Mouse (Mus musculus) neural tube, embryonic 11.5 days (tissue): Measurements from ENCODE around the gene Stx1a. TPM values are rescaled to one million over a fixed set of nuclear protein-coding genes. Genes with fewer than 3 reads are reported as not detected.

Experiments used
- ATAC-seq: fragments of 200-750 bp; cut with Nextera tagmentation; 2 replicates; pipeline ENCODE4 v1.8.0; 2017; ENCODE audit warnings: moderate number of reproducible peaks, mild to moderate bottlenecking, moderate TSS enrichment, moderate library complexity; ENCODE audit not compliant: insufficient read depth, low FRiP score, low TSS enrichment
- DNase-seq: peaks from one replicate; pipeline ENCODE4 v3.0.0-alpha.2; 2015; ENCODE audit warnings: low spot score
- H3K27ac ChIP-seq: fragments of 300-500 bp; sonication (generic); 2 replicates; pipeline ENCODE4 v1.5.1; 2014; ENCODE audit warnings: low read depth, mild to moderate bottlenecking, low read length
- H3K27me3 ChIP-seq: fragments of 300-500 bp; sonication (generic); 2 replicates; pipeline ENCODE4 v1.6.1; 2014; ENCODE audit warnings: mild to moderate bottlenecking, low read length, mixed read lengths; ENCODE audit not compliant: control insufficient read depth, insufficient read depth
- H3K36me3 ChIP-seq: fragments of 300-500 bp; sonication (generic); 2 replicates; pipeline ENCODE4 v1.6.1; 2014; ENCODE audit warnings: mild to moderate bottlenecking, low read length, moderate library complexity, mixed read lengths; ENCODE audit not compliant: control insufficient read depth, insufficient read depth
- H3K4me1 ChIP-seq: fragments of 300-500 bp; sonication (generic); 2 replicates; pipeline ENCODE4 v1.6.1; 2014; ENCODE audit warnings: low read length, mixed read lengths; ENCODE audit not compliant: control insufficient read depth, insufficient read depth
- H3K4me2 ChIP-seq: fragments of 300-500 bp; sonication (generic); 2 replicates; pipeline ENCODE4 v1.6.1; 2014; ENCODE audit warnings: low read depth, mild to moderate bottlenecking, moderate library complexity
- H3K4me3 ChIP-seq: fragments of 300-500 bp; sonication (generic); 2 replicates; pipeline ENCODE4 v1.5.1; 2014; ENCODE audit warnings: low read depth, low read length
- H3K9ac ChIP-seq: fragments of 300-500 bp; sonication (generic); 2 replicates; pipeline ENCODE4 v1.6.1; 2014; ENCODE audit warnings: mild to moderate bottlenecking, low read length
- H3K9me3 ChIP-seq: fragments of 300-500 bp; sonication (generic); 2 replicates; pipeline ENCODE4 v1.6.1; 2016; ENCODE audit warnings: low read length; ENCODE audit not compliant: control insufficient read depth
- WGBS: fragments of 180-500 bp; shearing (Covaris S2); extraction: QIAGEN DNeasy Blood & Tissue Kit; methylation state at CpG from one replicate; pipeline ENCODE4 v1.1.7; 2014; 5-methylcytosine and 5-hydroxymethylcytosine counted together
- polyA plus RNA-seq: library from polyadenylated mRNA; unstranded; fragments of >200 nt; fragmentation: Nextera tagmentation; extraction: Ambion mirVana; gene quantifications from 2 replicates; pipeline ENCODE4 v1.2.1, GENCODE M21; 2014

Stx1a gene
- polyA plus RNA-seq, 1 experiment from 2014 or later: 36.6 TPM

DNA sequence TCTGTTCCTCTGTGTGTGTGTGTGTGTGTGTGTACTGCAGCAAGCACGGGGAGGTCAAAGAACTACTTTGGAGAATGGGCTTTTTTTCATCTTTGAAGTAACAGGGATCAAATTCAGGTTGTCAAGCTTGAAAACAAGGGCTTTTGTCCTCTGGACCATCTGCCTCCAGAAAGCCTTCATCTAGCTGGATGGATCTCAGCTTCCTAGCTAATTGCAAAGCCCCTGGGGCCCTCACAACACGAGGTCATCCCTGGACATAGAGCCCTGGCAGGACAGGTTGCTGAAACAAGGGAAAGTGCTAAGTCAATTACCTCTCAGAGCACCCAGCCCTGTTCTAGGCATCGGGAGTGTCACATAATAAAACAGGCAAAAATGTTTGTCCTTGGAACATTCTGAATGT lies 39.5 kb upstream of the Stx1a start:
- Histone ChIP-seq H3K4me2 (no peak overlapping the region), H3K9me3 (no peaks in the 10 kb centered on the region), H3K27ac (no peak overlapping the region), H3K9ac (no peak overlapping the region), H3K4me3 (no peak overlapping the region), H3K36me3 (no peaks in the 10 kb centered on the region), H3K4me1 (no peaks in the 10 kb centered on the region), H3K27me3 (peaks cover 35% of the 10 kb centered on the region)
- DNase-seq (no peak), ATAC-seq (no peak)
- 10% methylated on average over 3 of the region's 3 CpGs for WGBS

DNA sequence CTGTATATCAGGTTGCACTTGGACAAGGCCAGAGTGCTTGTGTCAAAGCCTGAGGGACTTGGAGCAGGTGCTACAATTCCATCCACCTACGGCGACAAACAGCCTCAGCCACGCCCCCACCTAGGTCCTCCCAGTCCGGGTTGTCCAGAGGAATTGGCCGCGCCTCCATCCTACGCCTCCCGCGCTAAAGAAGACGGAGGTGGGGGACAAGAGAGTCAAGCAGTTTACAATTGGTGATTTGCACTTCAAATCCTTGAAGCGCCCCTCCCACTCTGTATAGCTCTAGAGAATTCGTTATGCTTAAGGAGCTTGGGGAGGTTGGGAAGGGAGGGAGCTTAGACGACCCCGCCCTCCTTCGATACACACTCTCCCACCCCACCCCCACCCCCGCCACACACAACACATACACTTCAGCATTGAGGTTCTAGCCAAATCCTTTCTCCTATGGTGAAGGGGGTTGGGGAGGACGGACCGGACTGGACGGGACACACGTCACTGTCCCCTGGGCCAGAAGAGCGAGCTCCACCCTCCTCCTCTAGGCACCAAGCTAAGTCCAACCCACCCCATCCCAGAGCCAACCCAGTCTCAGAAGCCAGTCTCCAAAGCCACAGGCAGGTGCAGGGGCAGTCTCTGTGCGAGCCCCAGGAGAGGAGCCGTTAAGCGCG lies 37.5 kb upstream of the Stx1a start, which contains the start of gene Cldn3:
Gene Cldn3 (plus strand): TSS at position 582 of the 665 bp plus-strand sequence.
- Histone ChIP-seq H3K27me3 (peaks cover 35% of the 10 kb centered on the region), H3K27ac (no peak within 1 kb of the TSS), H3K36me3 (no peaks in the 10 kb centered on the region), H3K4me3 (peak within 1 kb of the TSS; percentile 20), H3K4me1 (no peaks in the 10 kb centered on the region), H3K4me2 (peak within 1 kb of the TSS; percentile 29), H3K9ac (no peak within 1 kb of the TSS), H3K9me3 (no peaks in the 10 kb centered on the region)
- ATAC-seq (no peak; the same call in 1 of the 2 replicates), DNase-seq (peak; percentile 56)
- WGBS: under 1% methylated on average over 25 of the region's 25 CpGs

DNA sequence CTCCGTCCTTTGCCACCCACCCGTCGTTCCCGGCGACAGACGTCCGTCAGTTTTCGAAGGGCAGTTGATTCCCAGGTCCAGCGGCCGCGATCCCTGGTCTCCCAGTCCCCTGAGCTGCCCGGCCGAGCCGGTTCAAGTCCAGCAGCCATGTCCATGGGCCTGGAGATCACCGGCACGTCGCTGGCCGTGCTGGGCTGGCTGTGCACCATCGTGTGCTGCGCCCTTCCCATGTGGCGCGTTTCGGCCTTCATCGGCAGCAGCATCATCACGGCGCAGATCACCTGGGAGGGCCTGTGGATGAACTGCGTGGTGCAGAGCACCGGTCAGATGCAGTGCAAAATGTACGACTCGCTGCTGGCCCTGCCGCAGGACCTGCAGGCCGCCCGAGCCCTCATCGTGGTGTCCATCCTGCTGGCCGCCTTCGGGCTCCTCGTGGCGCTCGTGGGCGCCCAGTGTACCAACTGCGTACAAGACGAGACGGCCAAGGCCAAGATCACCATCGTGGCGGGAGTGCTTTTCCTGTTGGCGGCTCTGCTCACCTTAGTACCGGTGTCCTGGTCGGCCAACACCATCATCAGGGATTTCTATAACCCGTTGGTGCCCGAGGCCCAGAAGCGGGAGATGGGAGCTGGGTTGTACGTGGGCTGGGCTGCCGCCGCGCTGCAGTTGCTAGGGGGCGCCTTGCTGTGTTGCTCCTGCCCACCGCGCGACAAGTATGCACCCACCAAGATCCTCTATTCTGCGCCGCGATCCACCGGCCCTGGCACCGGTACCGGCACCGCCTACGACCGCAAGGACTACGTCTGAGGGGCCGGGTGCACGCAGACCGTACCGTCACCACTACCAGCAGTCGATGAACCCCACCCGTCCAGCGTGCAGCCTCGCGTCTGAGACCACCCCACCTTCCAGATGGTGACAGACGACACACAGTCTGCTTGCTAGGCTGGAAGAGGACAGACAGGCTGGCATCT lies 36.7 kb upstream of the Stx1a start:
- Histone ChIP-seq H3K4me3 (peak overlapping the region; percentile 20), H3K4me2 (peak overlapping the region; percentile 29), H3K9me3 (no peaks in the 10 kb centered on the region), H3K27ac (no peak overlapping the region), H3K4me1 (no peaks in the 10 kb centered on the region), H3K36me3 (no peaks in the 10 kb centered on the region), H3K9ac (no peak overlapping the region), H3K27me3 (peaks cover 35% of the 10 kb centered on the region)
- 3% methylated on average over 79 of the region's 79 CpGs for WGBS
- DNase-seq (peak; percentile 44), ATAC-seq (no peak)

DNA sequence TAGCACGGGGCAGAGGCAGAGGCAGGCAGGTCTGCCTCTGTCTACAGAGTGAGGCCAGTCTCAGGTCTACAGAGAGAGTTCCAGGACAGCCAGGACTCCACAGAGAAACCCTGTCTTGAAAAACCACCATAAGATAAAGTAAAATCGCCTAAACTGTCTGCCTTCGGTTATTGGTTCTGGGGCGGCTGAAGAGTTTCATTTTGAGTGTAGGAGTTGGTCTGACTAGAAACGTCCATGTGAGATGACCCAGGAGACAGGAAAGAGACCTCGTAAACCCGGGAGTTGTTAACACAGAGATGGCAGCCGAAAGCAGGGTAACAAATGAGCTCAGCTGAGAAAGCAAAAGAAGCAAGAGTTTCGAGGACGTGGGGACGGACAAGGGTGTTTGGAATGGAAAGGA lies 34.1 kb upstream of the Stx1a start:
- no peak overlapping the region for H3K9ac ChIP-seq
- H3K27me3 ChIP-seq: peaks cover 35% of the 10 kb centered on the region
- H3K27ac ChIP-seq: no peak overlapping the region
- H3K4me2 ChIP-seq: no peak overlapping the region
- ATAC-seq (no peak), DNase-seq (no peak)
- no peaks in the 10 kb centered on the region for H3K4me1 ChIP-seq
- no peaks in the 10 kb centered on the region for H3K36me3 ChIP-seq
- H3K4me3 ChIP-seq: no peak overlapping the region
- WGBS: 64% methylated on average over 11 of the region's 11 CpGs
- H3K9me3 ChIP-seq: no peaks in the 10 kb centered on the region

DNA sequence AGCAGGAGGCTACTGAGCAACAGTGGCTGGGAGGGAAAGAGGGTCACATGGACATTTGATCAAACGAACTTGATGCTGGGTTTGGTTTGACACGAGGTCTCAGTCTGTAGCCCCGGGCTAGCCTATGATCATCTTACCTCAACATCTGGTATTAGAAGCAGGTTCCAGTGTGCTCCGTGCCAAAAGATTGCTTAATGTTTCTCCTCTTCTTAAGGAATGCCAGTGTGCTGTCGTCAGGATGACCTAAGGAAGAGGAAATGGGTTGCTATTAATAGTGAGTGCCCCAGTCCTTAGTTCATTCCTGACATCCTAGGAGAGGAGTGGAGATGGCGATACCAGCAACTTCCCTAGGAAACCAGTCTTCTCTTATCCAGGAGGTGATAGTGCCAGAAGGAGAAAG lies 33.5 kb upstream of the Stx1a start:
- Histone ChIP-seq H3K4me3 (no peak overlapping the region), H3K36me3 (no peaks in the 10 kb centered on the region), H3K4me2 (no peak overlapping the region), H3K9ac (no peak overlapping the region), H3K4me1 (no peaks in the 10 kb centered on the region), H3K27me3 (peaks cover 33% of the 10 kb centered on the region), H3K27ac (no peak overlapping the region), H3K9me3 (no peaks in the 10 kb centered on the region)
- no peak for ATAC-seq
- WGBS: 63% methylated on average over 6 of the region's 6 CpGs
- DNase-seq: no peak

DNA sequence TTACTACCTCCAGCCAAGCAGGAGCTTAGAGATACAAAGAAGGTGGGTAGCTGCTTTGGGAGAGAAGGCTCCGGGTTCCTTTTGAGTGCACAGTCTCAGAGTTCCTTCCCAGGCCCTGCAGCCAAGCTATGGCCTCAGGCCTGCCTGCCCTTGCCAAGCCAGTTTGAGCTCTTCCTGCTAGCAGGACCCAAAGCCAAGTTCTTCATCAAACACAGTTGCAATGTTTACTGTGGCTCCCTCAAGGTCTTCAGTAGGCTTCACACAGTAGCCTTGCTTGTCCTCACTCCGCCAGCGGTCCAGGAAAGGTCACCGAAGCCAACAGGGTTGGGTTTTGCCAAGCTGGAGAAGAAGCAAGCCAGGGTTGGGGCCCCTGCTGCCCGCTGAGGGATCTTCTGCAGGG lies 30.7 kb upstream of the Stx1a start:
- Histone ChIP-seq H3K9me3 (no peaks in the 10 kb centered on the region), H3K36me3 (no peaks in the 10 kb centered on the region), H3K27ac (no peak overlapping the region), H3K9ac (no peak overlapping the region), H3K27me3 (peaks cover 5% of the 10 kb centered on the region), H3K4me1 (no peaks in the 10 kb centered on the region), H3K4me2 (no peak overlapping the region), H3K4me3 (no peak overlapping the region)
- WGBS: 85% methylated on average over 5 of the region's 5 CpGs
- DNase-seq: no peak
- no peak for ATAC-seq

DNA sequence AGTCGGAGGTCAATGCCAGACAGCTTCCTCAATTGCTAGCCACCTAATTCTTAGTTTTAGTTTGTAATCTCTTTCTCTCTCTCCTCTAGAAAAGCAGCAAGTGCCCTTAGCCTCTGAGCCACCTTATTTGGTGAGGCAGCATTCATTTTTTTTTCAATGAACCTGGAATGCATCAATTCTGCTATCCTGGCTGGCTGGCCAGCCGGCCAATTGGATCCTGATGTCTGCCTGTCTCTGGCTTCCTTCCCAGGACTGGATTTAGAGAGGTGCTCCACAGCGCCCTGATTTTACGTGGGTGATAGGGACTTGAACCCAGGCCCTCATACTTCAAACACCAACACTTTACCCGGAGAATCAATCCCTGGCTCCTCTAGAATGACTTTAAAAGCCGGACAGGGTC lies 24.9 kb upstream of the Stx1a start:
- no peak overlapping the region for H3K9ac ChIP-seq
- H3K36me3 ChIP-seq: no peaks in the 10 kb centered on the region
- peaks cover 3% of the 10 kb centered on the region; the same call in 1 of the 2 replicates for H3K4me1 ChIP-seq
- H3K27me3 ChIP-seq: no peaks in the 10 kb centered on the region
- H3K9me3 ChIP-seq: no peaks in the 10 kb centered on the region
- DNase-seq (no peak), ATAC-seq (no peak)
- H3K4me2 ChIP-seq: no peak overlapping the region
- H3K4me3 ChIP-seq: no peak overlapping the region
- WGBS: 78% methylated on average over 6 of the region's 6 CpGs
- no peak overlapping the region for H3K27ac ChIP-seq

DNA sequence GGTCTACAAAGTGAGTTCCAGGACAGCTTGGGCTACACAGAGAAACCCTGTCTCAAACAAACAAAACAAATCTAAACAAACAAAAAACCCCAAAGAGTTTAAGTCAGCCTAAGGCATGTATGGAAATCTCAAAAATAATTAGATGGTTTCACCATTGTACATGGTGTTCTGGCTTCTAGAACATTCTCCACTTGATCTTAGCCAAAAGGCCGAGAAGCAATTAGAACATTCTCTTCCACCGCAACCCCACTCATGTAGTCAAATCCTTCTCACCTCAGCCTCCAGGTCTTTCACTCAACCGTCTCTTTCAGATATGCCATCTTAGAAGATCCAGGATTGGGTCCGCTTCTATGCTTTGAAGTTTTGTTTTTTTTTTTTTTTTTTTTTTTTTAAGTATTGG lies 23.5 kb upstream of the Stx1a start:
- no peak for DNase-seq
- H3K27me3 ChIP-seq: no peaks in the 10 kb centered on the region
- H3K9me3 ChIP-seq: no peaks in the 10 kb centered on the region
- no peak overlapping the region for H3K9ac ChIP-seq
- no peak overlapping the region for H3K4me2 ChIP-seq
- no peaks in the 10 kb centered on the region for H3K36me3 ChIP-seq
- 92% methylated on average over 4 of the region's 4 CpGs for WGBS
- no peak overlapping the region for H3K4me3 ChIP-seq
- no peak for ATAC-seq
- H3K27ac ChIP-seq: no peak overlapping the region
- H3K4me1 ChIP-seq: peaks cover 3% of the 10 kb centered on the region; the same call in 1 of the 2 replicates
